Mouse (Mus musculus) forebrain, embryonic 14.5 days (tissue): ENCODE results near the gene Gm11985. TPM values are rescaled to one million over a fixed set of nuclear protein-coding genes. Genes with fewer than 3 reads are reported as not detected.

ENCODE experiments used
- polyA plus RNA-seq: library from polyadenylated mRNA; unstranded; fragments of >200 nt; fragmentation: Nextera tagmentation; extraction: Ambion mirVana; gene quantifications from 2 replicates; pipeline ENCODE4 v1.2.1, GENCODE M21; 2014

Gene Gm11985
- polyA plus RNA-seq, 1 experiment from 2014 or later: not detected

Other genes with a start within 250 kb of the Gm11985 start
- 5.0 and 7.9 TPM in 2 replicates for gene Adcy1, start 125.1 kb downstream of the Gm11985 start, polyA plus RNA-seq
- gene Igfbp1, start 9.2 kb upstream of the Gm11985 start, polyA plus RNA-seq: 0.14 and 0.19 TPM in 2 replicates
- gene Igfbp3, start 25.4 kb upstream of the Gm11985 start, polyA plus RNA-seq: 29.7 and 35.5 TPM in 2 replicates